Mouse (Mus musculus): Measurements from ENCODE around the gene Golga1. TPM values are rescaled to one million over a fixed set of nuclear protein-coding genes. Genes with fewer than 3 reads are reported as not detected.

Gene Golga1
- polyA plus RNA-seq, 1 experiment from 2014 or later, result 22.0 TPM

GRCm38 (mm10) chr2:39005574-39006079, 59.7 kb downstream of the Golga1 start, which contains the start of gene Rpl35:
Gene Rpl35, minus strand, starts transcription at chr2:39005624.
- Histone ChIP-seq H3K9ac (ENCODE audit: low read length) (peak within 1 kb of the TSS; percentile 82), H3K27me3 (ENCODE audit: control insufficient read depth, insufficient read depth, low read length) (no peaks in the 10 kb centered on the region), H3K4me1 (replicated peaks; ENCODE audit: control insufficient read depth, insufficient read depth) (peaks cover 6% of the 10 kb centered on the region), H3K9me3 (ENCODE audit: control insufficient read depth, low read length) (no peaks in the 10 kb centered on the region), H3K4me2 (replicated peaks; ENCODE audit: low read depth) (peak within 1 kb of the TSS; percentile 56), H3K4me3 (ENCODE audit: low read depth, low read length) (peak within 1 kb of the TSS; percentile 64), H3K27ac (replicated peaks) (peak within 1 kb of the TSS; percentile 87), H3K36me3 (ENCODE audit: control insufficient read depth, insufficient read depth, low read length) (peaks cover 3% of the 10 kb centered on the region; the same call in 1 of the 2 replicates)
- DNase-seq (ENCODE audit: low spot score) (peak; percentile 56), ATAC-seq (ENCODE audit: low FRiP score, low TSS enrichment) (no peak)
- 10% methylated on average over 15 of the region's 15 CpGs for WGBS
- TF ChIP-seq CTCF (IDR thresholded peaks at IDR 0.05; ENCODE audit: low read depth), result peak; percentile 67
- TF ChIP-seq EP300 (optimal IDR thresholded peaks at IDR 0.05), result no peak

- no peaks in the 10 kb centered on the region for H3K27me3 ChIP-seq (ENCODE audit: control insufficient read depth, insufficient read depth, low read length)
- peak; percentile 87 for ATAC-seq (ENCODE audit: low FRiP score, low TSS enrichment)
- peak within 1 kb of the TSS; percentile 87 for H3K27ac ChIP-seq (replicated peaks)
- DNase-seq (ENCODE audit: low spot score), result peak; percentile 93
- peaks cover 6% of the 10 kb centered on the region; the same call in 1 of the 2 replicates for H3K36me3 ChIP-seq (ENCODE audit: control insufficient read depth, insufficient read depth, low read length)
- H3K9me3 ChIP-seq (ENCODE audit: control insufficient read depth, low read length), result no peaks in the 10 kb centered on the region
- peak within 1 kb of the TSS; percentile 56 for H3K4me2 ChIP-seq (replicated peaks; ENCODE audit: low read depth)
- H3K9ac ChIP-seq (ENCODE audit: low read length), result peak within 1 kb of the TSS; percentile 82
- TF ChIP-seq EP300 (optimal IDR thresholded peaks at IDR 0.05), result peak; percentile 67
- TF ChIP-seq CTCF (IDR thresholded peaks at IDR 0.05; ENCODE audit: low read depth), result no peak
- under 1% methylated on average over 53 of the region's 58 CpGs for WGBS
- peaks cover 6% of the 10 kb centered on the region for H3K4me1 ChIP-seq (replicated peaks; ENCODE audit: control insufficient read depth, insufficient read depth)
- peak within 1 kb of the TSS; percentile 64 for H3K4me3 ChIP-seq (ENCODE audit: low read depth, low read length)
These were observed 60.4 kb downstream of the Golga1 start, which contains the start of gene Arpc5l for GRCm38 (mm10) chr2:39004880-39005435. Gene Arpc5l, plus strand, starts transcription at chr2:39005348.

GRCm38 (mm10) chr2:39004372-39004771, 61.0 kb downstream of the Golga1 start:
- Histone ChIP-seq H3K36me3 (ENCODE audit: control insufficient read depth, insufficient read depth, low read length) (peaks cover 7% of the 10 kb centered on the region; the same call in 1 of the 2 replicates), H3K27me3 (ENCODE audit: control insufficient read depth, insufficient read depth, low read length) (no peaks in the 10 kb centered on the region), H3K9me3 (ENCODE audit: control insufficient read depth, low read length) (no peaks in the 10 kb centered on the region), H3K4me2 (replicated peaks; ENCODE audit: low read depth) (peak overlapping the region; percentile 56), H3K4me3 (ENCODE audit: low read depth, low read length) (peak overlapping the region; percentile 64), H3K27ac (replicated peaks) (peak overlapping the region; percentile 87), H3K4me1 (replicated peaks; ENCODE audit: control insufficient read depth, insufficient read depth) (peaks cover 4% of the 10 kb centered on the region), H3K9ac (ENCODE audit: low read length) (peak overlapping the region; percentile 82)
- under 1% methylated on average over 11 of the region's 11 CpGs for WGBS
- ATAC-seq (ENCODE audit: low FRiP score, low TSS enrichment), result 0 out of 2 replicates have a peak, but pooled peaks have one; percentile 6
- peak; percentile 50 for DNase-seq (ENCODE audit: low spot score)
- TF ChIP-seq EP300 (optimal IDR thresholded peaks at IDR 0.05) (no peak), CTCF (IDR thresholded peaks at IDR 0.05; ENCODE audit: low read depth) (no peak)

GRCm38 (mm10) chr2:39003512-39003911, 61.8 kb downstream of the Golga1 start:
- Histone ChIP-seq H3K27me3 (ENCODE audit: control insufficient read depth, insufficient read depth, low read length) (no peaks in the 10 kb centered on the region), H3K27ac (replicated peaks) (no peak overlapping the region), H3K36me3 (ENCODE audit: control insufficient read depth, insufficient read depth, low read length) (peaks cover 7% of the 10 kb centered on the region; the same call in 1 of the 2 replicates), H3K9me3 (ENCODE audit: control insufficient read depth, low read length) (no peaks in the 10 kb centered on the region), H3K9ac (ENCODE audit: low read length) (peak overlapping the region; percentile 82; the same call in 1 of the 2 replicates), H3K4me3 (ENCODE audit: low read depth, low read length) (peak overlapping the region; percentile 64), H3K4me1 (replicated peaks; ENCODE audit: control insufficient read depth, insufficient read depth) (peaks cover 2% of the 10 kb centered on the region), H3K4me2 (replicated peaks; ENCODE audit: low read depth) (peak overlapping the region; percentile 56)
- WGBS, result 66% methylated on average over 5 of the region's 5 CpGs
- TF ChIP-seq EP300 (optimal IDR thresholded peaks at IDR 0.05) (no peak), CTCF (IDR thresholded peaks at IDR 0.05; ENCODE audit: low read depth) (no peak)
- DNase-seq (ENCODE audit: low spot score) (no peak), ATAC-seq (ENCODE audit: low FRiP score, low TSS enrichment) (no peak)

- Histone ChIP-seq H3K36me3 (ENCODE audit: control insufficient read depth, insufficient read depth, low read length) (peaks cover 7% of the 10 kb centered on the region; the same call in 1 of the 2 replicates), H3K27ac (replicated peaks) (no peak overlapping the region), H3K4me3 (ENCODE audit: low read depth, low read length) (no peak overlapping the region), H3K9me3 (ENCODE audit: control insufficient read depth, low read length) (no peaks in the 10 kb centered on the region), H3K9ac (ENCODE audit: low read length) (0 out of 2 replicates have a peak overlapping the region, but pooled peaks have one; percentile 18), H3K4me1 (replicated peaks; ENCODE audit: control insufficient read depth, insufficient read depth) (peaks cover 2% of the 10 kb centered on the region), H3K4me2 (replicated peaks; ENCODE audit: low read depth) (peak overlapping the region; percentile 25), H3K27me3 (ENCODE audit: control insufficient read depth, insufficient read depth, low read length) (no peaks in the 10 kb centered on the region)
- WGBS, result 41% methylated on average over 8 of the region's 8 CpGs
- TF ChIP-seq CTCF (IDR thresholded peaks at IDR 0.05; ENCODE audit: low read depth) (no peak), EP300 (optimal IDR thresholded peaks at IDR 0.05) (no peak)
- no peak for ATAC-seq (ENCODE audit: low FRiP score, low TSS enrichment)
- no peak for DNase-seq (ENCODE audit: low spot score)
These were observed 62.2 kb downstream of the Golga1 start for GRCm38 (mm10) chr2:39003106-39003505.

GRCm38 (mm10) chr2:39001866-39002265, 63.5 kb downstream of the Golga1 start:
- H3K9me3 ChIP-seq (ENCODE audit: control insufficient read depth, low read length), result no peaks in the 10 kb centered on the region
- H3K4me3 ChIP-seq (ENCODE audit: low read depth, low read length), result no peak overlapping the region

More at GRCm38 (mm10) chr2:39001866-39002265, 63.5 kb downstream of the Golga1 start:
- no peaks in the 10 kb centered on the region for H3K27me3 ChIP-seq (ENCODE audit: control insufficient read depth, insufficient read depth, low read length)
- no peak overlapping the region for H3K27ac ChIP-seq (replicated peaks)
- no peak overlapping the region for H3K4me2 ChIP-seq (replicated peaks; ENCODE audit: low read depth)
- 68% methylated on average over 3 of the region's 3 CpGs for WGBS
- ATAC-seq (ENCODE audit: low FRiP score, low TSS enrichment) (no peak), DNase-seq (ENCODE audit: low spot score) (no peak)
- H3K4me1 ChIP-seq (replicated peaks; ENCODE audit: control insufficient read depth, insufficient read depth), result peaks cover 2% of the 10 kb centered on the region
- no peak overlapping the region for H3K9ac ChIP-seq (ENCODE audit: low read length)
- TF ChIP-seq EP300 (optimal IDR thresholded peaks at IDR 0.05) (no peak), CTCF (IDR thresholded peaks at IDR 0.05; ENCODE audit: low read depth) (no peak)
- peaks cover 7% of the 10 kb centered on the region; the same call in 1 of the 2 replicates for H3K36me3 ChIP-seq (ENCODE audit: control insufficient read depth, insufficient read depth, low read length)

Measured in stomach, postnatal 0 days (tissue).